Mouse (Mus musculus): ENCODE results near the gene Slc10a6.

- no peak for TF ChIP-seq CTCF (IDR thresholded peaks at IDR 0.05; ENCODE audit: extremely low read depth, insufficient read depth, low read length)
- no peak for TF ChIP-seq POLR2A (IDR thresholded peaks at IDR 0.05; ENCODE audit: extremely low read depth, insufficient read depth, low read length)
Observed at GRCm38 (mm10) chr5:103658921-103659320, 29.7 kb upstream of the Slc10a6 start.
